Mouse (Mus musculus): ENCODE results near the gene Zfp280d. TPM values are rescaled to one million over a fixed set of nuclear protein-coding genes. Genes with fewer than 3 reads are reported as not detected.

Gene Zfp280d
- polyA plus RNA-seq, 1 experiment = 52.3 TPM

GRCm38 (mm10) chr9:72336069-72336468 is 61.4 kb downstream of the Zfp280d start:
- Histone ChIP-seq H3K27ac (ENCODE audit: insufficient read depth, low read length) (no peak overlapping the region), H3K4me3 (ENCODE audit: insufficient read depth, low read length) (no peak overlapping the region), H3K4me1 (ENCODE audit: control insufficient read depth, insufficient read depth, low read length) (no peaks in the 10 kb centered on the region)
- TF ChIP-seq CTCF (IDR thresholded peaks at IDR 0.05; ENCODE audit: borderline replicate concordance, insufficient read depth, low read length) (no peak), POLR2A (IDR thresholded peaks at IDR 0.05; ENCODE audit: low read depth, low read length) (no peak)

- TF ChIP-seq POLR2A (IDR thresholded peaks at IDR 0.05; ENCODE audit: low read depth, low read length) (no peak), CTCF (IDR thresholded peaks at IDR 0.05; ENCODE audit: borderline replicate concordance, insufficient read depth, low read length) (no peak)
- Histone ChIP-seq H3K4me1 (ENCODE audit: control insufficient read depth, insufficient read depth, low read length) (no peaks in the 10 kb centered on the region), H3K4me3 (ENCODE audit: insufficient read depth, low read length) (no peak overlapping the region), H3K27ac (ENCODE audit: insufficient read depth, low read length) (no peak overlapping the region)
Observed at GRCm38 (mm10) chr9:72339119-72339518, 64.5 kb downstream of the Zfp280d start.

- no peak for TF ChIP-seq CTCF (IDR thresholded peaks at IDR 0.05; ENCODE audit: borderline replicate concordance, insufficient read depth, low read length)
- no peak for TF ChIP-seq POLR2A (IDR thresholded peaks at IDR 0.05; ENCODE audit: low read depth, low read length)
- H3K27ac ChIP-seq (ENCODE audit: insufficient read depth, low read length) = no peak overlapping the region
- no peaks in the 10 kb centered on the region for H3K4me1 ChIP-seq (ENCODE audit: control insufficient read depth, insufficient read depth, low read length)
- H3K4me3 ChIP-seq (ENCODE audit: insufficient read depth, low read length) = no peak overlapping the region
Observed at GRCm38 (mm10) chr9:72343844-72344243, 69.2 kb downstream of the Zfp280d start.

GRCm38 (mm10) chr9:72372359-72372758 is 97.7 kb downstream of the Zfp280d start:
- Histone ChIP-seq H3K4me3 (ENCODE audit: insufficient read depth, low read length) (no peak overlapping the region), H3K4me1 (ENCODE audit: control insufficient read depth, insufficient read depth, low read length) (no peaks in the 10 kb centered on the region), H3K27ac (ENCODE audit: insufficient read depth, low read length) (no peak overlapping the region)
- TF ChIP-seq CTCF (IDR thresholded peaks at IDR 0.05; ENCODE audit: borderline replicate concordance, insufficient read depth, low read length) (no peak), POLR2A (IDR thresholded peaks at IDR 0.05; ENCODE audit: low read depth, low read length) (no peak)

GRCm38 (mm10) chr9:72374074-72374473 is 99.4 kb downstream of the Zfp280d start:
- H3K4me3 ChIP-seq (ENCODE audit: insufficient read depth, low read length) = no peak overlapping the region
- no peak for TF ChIP-seq CTCF (IDR thresholded peaks at IDR 0.05; ENCODE audit: borderline replicate concordance, insufficient read depth, low read length)
- no peak for TF ChIP-seq POLR2A (IDR thresholded peaks at IDR 0.05; ENCODE audit: low read depth, low read length)
- H3K4me1 ChIP-seq (ENCODE audit: control insufficient read depth, insufficient read depth, low read length) = no peaks in the 10 kb centered on the region

GRCm38 (mm10) chr9:72374996-72375395 is 100.3 kb downstream of the Zfp280d start:
- H3K4me1 ChIP-seq (ENCODE audit: control insufficient read depth, insufficient read depth, low read length) = no peaks in the 10 kb centered on the region
- no peak for TF ChIP-seq CTCF (IDR thresholded peaks at IDR 0.05; ENCODE audit: borderline replicate concordance, insufficient read depth, low read length)
- no peak overlapping the region for H3K27ac ChIP-seq (ENCODE audit: insufficient read depth, low read length)
- no peak overlapping the region for H3K4me3 ChIP-seq (ENCODE audit: insufficient read depth, low read length)

More at GRCm38 (mm10) chr9:72374074-72374473, 99.4 kb downstream of the Zfp280d start:
- H3K27ac ChIP-seq (ENCODE audit: insufficient read depth, low read length) = no peak overlapping the region

- H3K4me1 ChIP-seq (ENCODE audit: control insufficient read depth, insufficient read depth, low read length) = no peaks in the 10 kb centered on the region
- H3K4me3 ChIP-seq (ENCODE audit: insufficient read depth, low read length) = no peak overlapping the region
- TF ChIP-seq POLR2A (IDR thresholded peaks at IDR 0.05; ENCODE audit: low read depth, low read length) (no peak), CTCF (IDR thresholded peaks at IDR 0.05; ENCODE audit: borderline replicate concordance, insufficient read depth, low read length) (no peak)
- no peak overlapping the region for H3K27ac ChIP-seq (ENCODE audit: insufficient read depth, low read length)
Observed at GRCm38 (mm10) chr9:72375639-72376038, 101.0 kb downstream of the Zfp280d start.

- TF ChIP-seq POLR2A (IDR thresholded peaks at IDR 0.05; ENCODE audit: low read depth, low read length) (no peak), CTCF (IDR thresholded peaks at IDR 0.05; ENCODE audit: borderline replicate concordance, insufficient read depth, low read length) (no peak)
- no peak overlapping the region for H3K27ac ChIP-seq (ENCODE audit: insufficient read depth, low read length)
- no peak overlapping the region for H3K4me3 ChIP-seq (ENCODE audit: insufficient read depth, low read length)
- no peaks in the 10 kb centered on the region for H3K4me1 ChIP-seq (ENCODE audit: control insufficient read depth, insufficient read depth, low read length)
Observed at GRCm38 (mm10) chr9:72385786-72386185, 111.1 kb downstream of the Zfp280d start.

- no peak overlapping the region for H3K27ac ChIP-seq (ENCODE audit: insufficient read depth, low read length)
- H3K4me3 ChIP-seq (ENCODE audit: insufficient read depth, low read length) = no peak overlapping the region
- TF ChIP-seq POLR2A (IDR thresholded peaks at IDR 0.05; ENCODE audit: low read depth, low read length) (no peak), CTCF (IDR thresholded peaks at IDR 0.05; ENCODE audit: borderline replicate concordance, insufficient read depth, low read length) (no peak)
- no peaks in the 10 kb centered on the region for H3K4me1 ChIP-seq (ENCODE audit: control insufficient read depth, insufficient read depth, low read length)
Observed at GRCm38 (mm10) chr9:72388934-72389333, 114.3 kb downstream of the Zfp280d start.

GRCm38 (mm10) chr9:72389431-72390002 is 114.9 kb downstream of the Zfp280d start:
- TF ChIP-seq POLR2A (IDR thresholded peaks at IDR 0.05; ENCODE audit: low read depth, low read length) = no peak
- no peak for TF ChIP-seq CTCF (IDR thresholded peaks at IDR 0.05; ENCODE audit: borderline replicate concordance, insufficient read depth, low read length)
- Histone ChIP-seq H3K4me1 (ENCODE audit: control insufficient read depth, insufficient read depth, low read length) (no peaks in the 10 kb centered on the region), H3K27ac (ENCODE audit: insufficient read depth, low read length) (no peak overlapping the region), H3K4me3 (ENCODE audit: insufficient read depth, low read length) (no peak overlapping the region)

Measured in embryonic fibroblast, embryonic 13.5 days (primary cell).